Mouse (Mus musculus) limb, embryonic 14.5 days (tissue): Measurements from ENCODE around the gene Gskip. TPM values are rescaled to one million over a fixed set of nuclear protein-coding genes. Genes with fewer than 3 reads are reported as not detected.

Experiments
- ATAC-seq: fragments of 200-750 bp; cut with Nextera tagmentation; 2 replicates; pipeline ENCODE4 v1.8.0; 2017; ENCODE audit warnings: low read depth, moderate number of reproducible peaks, moderate TSS enrichment; ENCODE audit not compliant: low FRiP score
- DNase-seq: peaks from one replicate; pipeline ENCODE4 v3.0.0-alpha.2; 2015; ENCODE audit warnings: low spot score
- H3K27ac ChIP-seq: fragments of 300-500 bp; sonication (generic); replicated peaks from 2 replicates; pipeline ENCODE4 v1.5.1; 2014; ENCODE audit warnings: low read depth, mild to moderate bottlenecking, low read length, moderate library complexity, mixed read lengths
- H3K27me3 ChIP-seq: fragments of 300-500 bp; sonication (generic); 2 replicates; pipeline ENCODE4 v1.6.1; 2014; ENCODE audit warnings: low read length, mixed read lengths; ENCODE audit not compliant: control insufficient read depth, insufficient read depth
- H3K36me3 ChIP-seq: fragments of 300-500 bp; sonication (generic); 2 replicates; pipeline ENCODE4 v1.6.1; 2014; ENCODE audit warnings: mild to moderate bottlenecking, low read length, moderate library complexity, mixed read lengths; ENCODE audit not compliant: control insufficient read depth, insufficient read depth
- H3K4me1 ChIP-seq: fragments of 300-500 bp; sonication (generic); 2 replicates; pipeline ENCODE4 v1.6.1; 2014; ENCODE audit warnings: antibody characterized with exemption, low read length, mixed read lengths; ENCODE audit not compliant: control insufficient read depth, insufficient read depth
- H3K4me2 ChIP-seq: fragments of 300-500 bp; sonication (generic); replicated peaks from 2 replicates; pipeline ENCODE4 v1.6.1; 2014; ENCODE audit warnings: low read depth, mild to moderate bottlenecking, low read length, moderate library complexity; ENCODE audit not compliant: severe bottlenecking
- H3K4me3 ChIP-seq: fragments of 300-500 bp; sonication (generic); replicated peaks from 2 replicates; pipeline ENCODE4 v1.5.1; 2014; ENCODE audit warnings: low read length
- H3K9ac ChIP-seq: fragments of 300-500 bp; sonication (generic); 2 replicates; pipeline ENCODE4 v1.6.1; 2014; ENCODE audit warnings: mild to moderate bottlenecking, low read depth, low read length, moderate library complexity; ENCODE audit not compliant: severe bottlenecking
- H3K9me3 ChIP-seq: fragments of 300-500 bp; sonication (generic); 2 replicates; pipeline ENCODE4 v1.6.1; 2016; ENCODE audit warnings: low read length; ENCODE audit not compliant: control insufficient read depth
- POLR2A ChIP-seq: fragments of 200-500 bp; IDR thresholded peaks from 2 replicates; pipeline ENCODE4 v1.8.0; 2012; ENCODE audit warnings: inconsistent platforms, mild to moderate bottlenecking, moderate library complexity, borderline replicate concordance; ENCODE audit not compliant: insufficient read depth, insufficient read length; ENCODE audit errors: extremely low read depth
- WGBS: fragments of 180-500 bp; shearing (Covaris S2); extraction: QIAGEN DNeasy Blood & Tissue Kit; methylation state at CpG from one replicate; pipeline ENCODE4 v1.1.7; 2014; 5-methylcytosine and 5-hydroxymethylcytosine counted together
- polyA plus RNA-seq, 2 experiments: library from polyadenylated mRNA; depleted of rRNA in 1 of 2; stranded (reverse) in 1 of 2; unstranded in 1 of 2; fragments of >200 nt; fragmentation: Nextera tagmentation in 1 of 2; extraction: Ambion mirVana in 1 of 2; gene quantifications; 2 replicates each; pipeline versions ENCODE4 v1.2.1 to v1.2.3; 2012 to 2014

Gene Gskip
- polyA plus RNA-seq, 2 experiments, result 16.4 to 30.7 TPM

- Histone ChIP-seq H3K27me3 (no peaks in the 10 kb centered on the region), H3K4me2 (no peak overlapping the region), H3K9ac (no peak overlapping the region), H3K4me3 (no peak overlapping the region), H3K36me3 (no peaks in the 10 kb centered on the region), H3K9me3 (no peaks in the 10 kb centered on the region), H3K4me1 (no peaks in the 10 kb centered on the region), H3K27ac (no peak overlapping the region)
- no peak for TF ChIP-seq POLR2A
- DNase-seq (no peak), ATAC-seq (no peak)
- WGBS, result 76% methylated on average over 7 of the region's 7 CpGs
These were observed 50.7 kb downstream of the Gskip start for GRCm38 (mm10) chr12:105735226-105735888.

GRCm38 (mm10) chr12:105735889-105736251 lies 51.2 kb downstream of the Gskip start:
- Histone ChIP-seq H3K27ac (no peak overlapping the region), H3K4me1 (no peaks in the 10 kb centered on the region), H3K9me3 (no peaks in the 10 kb centered on the region), H3K27me3 (no peaks in the 10 kb centered on the region), H3K4me2 (no peak overlapping the region), H3K9ac (no peak overlapping the region), H3K36me3 (no peaks in the 10 kb centered on the region), H3K4me3 (no peak overlapping the region)
- no peak for DNase-seq
- ATAC-seq, result no peak
- WGBS, result 90% methylated on average over 6 of the region's 6 CpGs
- no peak for TF ChIP-seq POLR2A

DNA sequence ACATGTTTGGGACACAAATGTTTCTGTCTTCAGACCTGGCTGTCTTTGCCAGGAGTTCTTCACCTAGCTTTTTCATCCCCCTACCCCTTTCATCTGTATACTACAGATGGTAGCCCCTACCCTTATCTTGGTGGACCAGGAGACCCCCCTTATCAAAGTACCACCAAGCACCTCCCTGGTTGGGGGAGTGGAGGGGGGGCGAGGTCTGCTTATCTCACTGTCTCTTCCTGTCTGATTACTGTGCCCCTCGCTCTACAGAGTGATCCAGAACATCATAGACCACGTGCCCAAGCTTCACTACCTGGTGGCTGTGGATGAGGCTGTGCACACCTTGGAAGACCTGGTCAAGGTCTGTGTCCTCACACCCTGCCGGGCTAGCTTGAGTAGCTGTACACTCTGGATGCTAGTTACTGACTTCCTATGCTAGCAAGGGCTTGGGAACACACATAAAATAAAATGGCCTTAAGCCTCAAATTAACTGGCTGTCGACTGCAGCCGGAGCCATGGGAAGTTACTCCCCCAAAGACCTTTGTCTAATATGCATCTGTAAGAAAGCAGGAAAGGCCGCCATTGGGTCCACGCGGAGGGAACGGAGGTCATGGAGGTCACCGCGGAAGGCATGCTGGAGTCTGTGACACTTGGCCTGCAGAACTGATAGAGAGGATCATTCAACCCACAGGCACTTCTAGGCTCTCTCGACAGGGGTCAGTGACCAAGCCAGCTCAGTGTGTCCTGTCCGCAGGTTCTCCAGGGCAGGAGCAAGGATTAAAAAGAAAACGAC lies 53.9 kb downstream of the Gskip start:
- H3K9me3 ChIP-seq, result no peaks in the 10 kb centered on the region
- WGBS, result 67% methylated on average over 15 of the region's 15 CpGs
- TF ChIP-seq POLR2A, result no peak
- no peaks in the 10 kb centered on the region for H3K27me3 ChIP-seq
- no peaks in the 10 kb centered on the region for H3K36me3 ChIP-seq
- ATAC-seq (no peak), DNase-seq (no peak)
- no peak overlapping the region for H3K9ac ChIP-seq
- no peak overlapping the region for H3K4me3 ChIP-seq
- no peak overlapping the region for H3K27ac ChIP-seq
- H3K4me2 ChIP-seq, result no peak overlapping the region
- no peaks in the 10 kb centered on the region for H3K4me1 ChIP-seq

DNA sequence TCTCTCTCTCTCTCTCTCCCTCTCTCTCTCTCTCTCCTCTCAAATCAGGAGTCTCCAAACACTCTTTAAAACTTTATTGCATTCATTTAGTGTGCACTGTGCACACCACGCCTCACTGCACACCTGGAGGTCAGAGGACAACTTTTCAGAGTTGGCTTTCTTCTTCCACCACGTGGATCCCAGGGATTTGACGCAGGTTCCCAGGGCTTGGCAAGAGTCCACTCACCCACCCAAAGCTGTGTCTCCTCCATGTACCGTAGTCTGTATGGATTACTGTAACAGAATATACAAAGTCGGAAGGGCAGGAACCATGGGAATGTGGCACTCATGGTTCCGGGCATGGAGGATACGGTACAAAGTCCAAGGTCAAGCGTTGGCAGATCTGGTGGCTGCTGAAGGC lies 55.0 kb downstream of the Gskip start:
- no peaks in the 10 kb centered on the region for H3K36me3 ChIP-seq
- no peaks in the 10 kb centered on the region for H3K9me3 ChIP-seq
- H3K4me3 ChIP-seq, result no peak overlapping the region
- no peak overlapping the region for H3K4me2 ChIP-seq
- ATAC-seq (no peak; the same call in 1 of the 2 replicates), DNase-seq (no peak)
- WGBS, result 64% methylated on average over 8 of the region's 8 CpGs
- TF ChIP-seq POLR2A, result no peak
- H3K4me1 ChIP-seq, result no peaks in the 10 kb centered on the region
- no peaks in the 10 kb centered on the region for H3K27me3 ChIP-seq
- H3K27ac ChIP-seq, result no peak overlapping the region
- no peak overlapping the region for H3K9ac ChIP-seq

GRCm38 (mm10) chr12:105748114-105748513 lies 63.5 kb downstream of the Gskip start:
- H3K4me1 ChIP-seq, result no peaks in the 10 kb centered on the region
- 85% methylated on average over 5 of the region's 5 CpGs for WGBS
- no peak overlapping the region for H3K4me2 ChIP-seq
- DNase-seq, result no peak
- H3K27ac ChIP-seq, result no peak overlapping the region
- no peak overlapping the region for H3K9ac ChIP-seq
- ATAC-seq, result no peak
- H3K27me3 ChIP-seq, result no peaks in the 10 kb centered on the region
- no peak overlapping the region for H3K4me3 ChIP-seq
- no peaks in the 10 kb centered on the region for H3K36me3 ChIP-seq
- no peaks in the 10 kb centered on the region for H3K9me3 ChIP-seq
- TF ChIP-seq POLR2A, result no peak

Other genes starting within 250 kb of the Gskip start
- 19.3 and 21.4 TPM in 2 replicates for gene D430019H16Rik, start 231.0 kb upstream of the Gskip start, polyA plus RNA-seq (2012; rRNA removed)
- gene D430019H16Rik, start 231.0 kb upstream of the Gskip start, polyA plus RNA-seq (2014; fragmentation: Nextera tagmentation; extraction: Ambion mirVana), result 4.2 and 5.1 TPM in 2 replicates
- gene Bdkrb2, start 121.6 kb upstream of the Gskip start, polyA plus RNA-seq (2012; rRNA removed), result 1.7 and 2.2 TPM in 2 replicates
- gene Bdkrb2, start 121.6 kb upstream of the Gskip start, polyA plus RNA-seq (2014; fragmentation: Nextera tagmentation; extraction: Ambion mirVana), result 0.82 and 1.2 TPM in 2 replicates
- 0.05 and 0.10 TPM in 2 replicates for gene Bdkrb1, start 81.7 kb upstream of the Gskip start, polyA plus RNA-seq (2012; rRNA removed)
- gene Bdkrb1, start 81.7 kb upstream of the Gskip start, polyA plus RNA-seq (2014; fragmentation: Nextera tagmentation; extraction: Ambion mirVana), result 0.23 TPM in 1 of 2 replicates, not detected in the other
- gene Atg2b, start 382 bp downstream of the Gskip start, polyA plus RNA-seq (2012; rRNA removed), result 29.1 and 32.5 TPM in 2 replicates
- 18.6 and 20.5 TPM in 2 replicates for gene Atg2b, start 382 bp downstream of the Gskip start, polyA plus RNA-seq (2014; fragmentation: Nextera tagmentation; extraction: Ambion mirVana)
- 0.05 and 0.33 TPM in 2 replicates for gene Ak7, start 21.1 kb downstream of the Gskip start, polyA plus RNA-seq (2012; rRNA removed)
- gene Ak7, start 21.1 kb downstream of the Gskip start, polyA plus RNA-seq (2014; fragmentation: Nextera tagmentation; extraction: Ambion mirVana), result 0.14 TPM in 1 of 2 replicates, not detected in the other
- 165 and 175 TPM in 2 replicates for gene Papola, start 99.9 kb downstream of the Gskip start, polyA plus RNA-seq (2012; rRNA removed)
- gene Papola, start 99.9 kb downstream of the Gskip start, polyA plus RNA-seq (2014; fragmentation: Nextera tagmentation; extraction: Ambion mirVana), result 163 and 171 TPM in 2 replicates